Mouse (Mus musculus): ENCODE data around the gene Ubr1. TPM values are rescaled to one million over a fixed set of nuclear protein-coding genes. Genes with fewer than 3 reads are reported as not detected.

Gene Ubr1
- polyA plus RNA-seq, 1 experiment from 2014 or later: 28.6 TPM

DNA sequence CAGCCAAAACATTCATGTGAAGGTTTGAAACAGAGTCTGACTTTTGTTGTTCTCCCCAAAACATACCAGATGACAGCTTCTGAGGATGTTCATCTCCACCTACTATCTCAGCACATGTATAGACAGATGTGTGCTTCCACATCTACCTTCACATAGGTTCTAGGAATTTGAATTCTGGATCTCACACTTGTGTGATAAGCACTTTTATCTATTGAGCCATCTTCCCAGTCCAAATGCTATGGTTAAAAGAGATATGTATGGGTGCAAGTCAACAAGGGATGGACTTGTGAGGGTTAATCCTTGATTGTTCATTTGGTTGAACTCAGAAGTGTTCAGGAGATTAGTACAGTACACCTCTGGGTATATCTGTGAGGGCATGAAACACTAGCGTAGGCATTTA is 125.2 kb downstream of the Ubr1 start:
- no peak for ATAC-seq (ENCODE audit: low FRiP score)
- H3K27me3 ChIP-seq: no peaks in the 10 kb centered on the region
- 93% methylated on average over 1 of the region's 1 CpGs for WGBS

DNA sequence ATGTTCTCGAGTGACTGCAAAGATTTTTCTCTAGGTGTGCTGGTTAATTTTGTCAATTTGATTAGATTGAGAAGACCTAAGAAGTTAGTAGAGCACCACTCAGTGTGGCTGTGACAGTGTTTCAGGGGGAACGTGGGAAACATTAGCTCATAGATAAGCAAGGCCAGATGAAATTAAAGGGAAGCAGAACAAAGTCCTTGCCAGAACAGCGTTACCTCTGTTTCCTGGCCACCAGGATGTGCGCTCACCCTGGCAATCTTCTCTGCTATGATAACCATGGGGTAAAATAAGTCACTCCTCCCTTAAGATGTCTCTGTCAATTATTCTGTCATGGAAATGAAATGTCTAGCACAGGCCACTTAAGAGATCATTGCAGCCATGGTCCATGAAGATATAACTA is 126.5 kb downstream of the Ubr1 start:
- Histone ChIP-seq H3K4me3 (no peak overlapping the region), H3K27ac (no peak overlapping the region), H3K9ac (no peak overlapping the region), H3K27me3 (no peaks in the 10 kb centered on the region), H3K9me3 (replicated peaks) (no peaks in the 10 kb centered on the region), H3K36me3 (no peaks in the 10 kb centered on the region), H3K4me2 (replicated peaks) (no peak overlapping the region), H3K4me1 (peaks cover 4% of the 10 kb centered on the region; the same call in 1 of the 2 replicates)
- 88% methylated on average over 4 of the region's 4 CpGs for WGBS
- ATAC-seq (ENCODE audit: low FRiP score): no peak

More for the DNA sequence above, 125.2 kb downstream of the Ubr1 start:
- no peak overlapping the region for H3K9ac ChIP-seq
- H3K4me1 ChIP-seq: peaks cover 7% of the 10 kb centered on the region; the same call in 1 of the 2 replicates
- H3K9me3 ChIP-seq (replicated peaks): no peaks in the 10 kb centered on the region
- no peak overlapping the region for H3K4me2 ChIP-seq (replicated peaks)
- H3K36me3 ChIP-seq: no peaks in the 10 kb centered on the region
- H3K4me3 ChIP-seq: no peak overlapping the region
- H3K27ac ChIP-seq: no peak overlapping the region

DNA sequence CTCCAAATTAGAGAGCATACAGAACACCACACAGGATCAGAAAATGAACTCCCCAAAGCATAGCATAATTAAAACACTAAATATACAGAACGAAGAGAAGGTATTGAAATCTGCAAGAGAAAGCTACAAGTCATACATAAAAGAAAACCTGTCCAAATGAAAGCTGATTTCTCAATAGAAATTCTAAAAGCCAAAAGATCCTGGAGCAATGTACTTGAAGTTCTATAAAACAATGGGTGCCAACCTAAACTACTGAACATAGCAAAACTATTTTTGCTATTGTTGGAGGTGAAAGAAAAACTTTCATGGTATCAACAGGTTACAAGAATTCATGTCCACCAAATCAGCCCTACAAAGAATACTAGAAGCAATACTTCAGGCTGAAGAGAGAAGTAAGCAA is 129.3 kb downstream of the Ubr1 start:
- Histone ChIP-seq H3K4me3 (no peak overlapping the region), H3K9me3 (replicated peaks) (no peaks in the 10 kb centered on the region; the same call in 1 of the 2 replicates), H3K4me1 (no peaks in the 10 kb centered on the region), H3K27ac (no peak overlapping the region), H3K4me2 (replicated peaks) (no peak overlapping the region), H3K36me3 (0 out of 2 replicates have a peak, but pooled peaks cover 5% of the 10 kb centered on the region), H3K9ac (no peak overlapping the region), H3K27me3 (no peaks in the 10 kb centered on the region)
- WGBS: 86% methylated on average over 1 of the region's 1 CpGs
- no peak for ATAC-seq (ENCODE audit: low FRiP score)

- H3K9ac ChIP-seq: no peak overlapping the region
- no peaks in the 10 kb centered on the region for H3K27me3 ChIP-seq
- 99% methylated on average over 4 of the region's 4 CpGs for WGBS
- H3K4me2 ChIP-seq (replicated peaks): no peak overlapping the region
- no peak overlapping the region for H3K4me3 ChIP-seq
- no peaks in the 10 kb centered on the region; the same call in 1 of the 2 replicates for H3K9me3 ChIP-seq (replicated peaks)
- ATAC-seq (ENCODE audit: low FRiP score): no peak
- H3K27ac ChIP-seq: no peak overlapping the region
- H3K36me3 ChIP-seq: 0 out of 2 replicates have a peak, but pooled peaks cover 17% of the 10 kb centered on the region
- no peaks in the 10 kb centered on the region for H3K4me1 ChIP-seq
Measured at GRCm38 (mm10) chr2:120835167-120835566, 135.3 kb downstream of the Ubr1 start.

GRCm38 (mm10) chr2:120826936-120827638 is 143.4 kb downstream of the Ubr1 start:
- no peak overlapping the region for H3K4me3 ChIP-seq
- no peak overlapping the region for H3K9ac ChIP-seq
- no peak for ATAC-seq (ENCODE audit: low FRiP score)
- H3K27ac ChIP-seq: no peak overlapping the region
- H3K27me3 ChIP-seq: no peaks in the 10 kb centered on the region
- H3K4me2 ChIP-seq (replicated peaks): no peak overlapping the region
- no peaks in the 10 kb centered on the region for H3K4me1 ChIP-seq
- WGBS: 48% methylated on average over 1 of the region's 1 CpGs
- no peaks in the 10 kb centered on the region for H3K9me3 ChIP-seq (replicated peaks)
- 0 out of 2 replicates have a peak, but pooled peaks cover 4% of the 10 kb centered on the region for H3K36me3 ChIP-seq

Small RNA genes lying within 50 kb of the gene (microRNA-seq; reads per million reads assigned to microRNA genes)
- not detected for gene Gm44325

Other genes with a start within 250 kb of the Ubr1 start
- gene Cdan1, start 120.6 kb downstream of the Ubr1 start, polyA plus RNA-seq (2016; fragmentation: Nextera tagmentation; extraction: Ambion mirVana): 11.1 TPM in 2 replicates
- gene Ttbk2, start 120.1 kb downstream of the Ubr1 start, polyA plus RNA-seq (2016; fragmentation: Nextera tagmentation; extraction: Ambion mirVana): 14.0 and 15.2 TPM in 2 replicates
- gene Tmem62, start 6.3 kb upstream of the Ubr1 start, polyA plus RNA-seq (2016; fragmentation: Nextera tagmentation; extraction: Ambion mirVana): 6.2 and 6.3 TPM in 2 replicates
- 59.1 and 61.0 TPM in 2 replicates for gene Ccndbp1, start 37.7 kb upstream of the Ubr1 start, polyA plus RNA-seq (2016; fragmentation: Nextera tagmentation; extraction: Ambion mirVana)
- 5.3 and 6.8 TPM in 2 replicates for gene Epb42, start 66.4 kb upstream of the Ubr1 start, polyA plus RNA-seq (2016; fragmentation: Nextera tagmentation; extraction: Ambion mirVana)
- gene Tgm5, start 115.1 kb upstream of the Ubr1 start, polyA plus RNA-seq (2016; fragmentation: Nextera tagmentation; extraction: Ambion mirVana): not detected in 2 replicates
- gene Tgm7, start 139.1 kb upstream of the Ubr1 start, polyA plus RNA-seq (2016; fragmentation: Nextera tagmentation; extraction: Ambion mirVana): not detected in 2 replicates
- gene Adal, start 169.7 kb upstream of the Ubr1 start, polyA plus RNA-seq (2016; fragmentation: Nextera tagmentation; extraction: Ambion mirVana): 29.2 and 29.6 TPM in 2 replicates
- gene Lcmt2, start 169.9 kb upstream of the Ubr1 start, polyA plus RNA-seq (2016; fragmentation: Nextera tagmentation; extraction: Ambion mirVana): 22.3 and 24.7 TPM in 2 replicates
- 70.0 and 74.5 TPM in 2 replicates for gene Tubgcp4, start 199.9 kb upstream of the Ubr1 start, polyA plus RNA-seq (2016; fragmentation: Nextera tagmentation; extraction: Ambion mirVana)
- 11.5 and 13.6 TPM in 2 replicates for gene Zscan29, start 200.4 kb upstream of the Ubr1 start, polyA plus RNA-seq (2016; fragmentation: Nextera tagmentation; extraction: Ambion mirVana)